Mouse (Mus musculus) embryonic facial prominence, embryonic 14.5 days (tissue): ENCODE results near the gene Slc39a8. TPM values are rescaled to one million over a fixed set of nuclear protein-coding genes. Genes with fewer than 3 reads are reported as not detected.

ENCODE experiments used
- ATAC-seq: fragments of 200-750 bp; cut with Nextera tagmentation; 2 replicates; pipeline ENCODE4 v1.8.0; 2017; ENCODE audit warnings: low read depth, moderate number of reproducible peaks, moderate TSS enrichment
- DNase-seq: peaks from one replicate; pipeline ENCODE4 v3.0.0-alpha.2; 2015; ENCODE audit warnings: low spot score
- H3K27ac ChIP-seq: fragments of 300-500 bp; sonication (generic); replicated peaks from 2 replicates; pipeline ENCODE4 v1.5.1; 2014; ENCODE audit warnings: low read depth, mild to moderate bottlenecking, low read length, moderate library complexity
- H3K27me3 ChIP-seq: fragments of 300-500 bp; sonication (generic); replicated peaks from 2 replicates; pipeline ENCODE4 v1.6.1; 2014; ENCODE audit warnings: low read length; ENCODE audit not compliant: control insufficient read depth, insufficient read depth
- H3K36me3 ChIP-seq: fragments of 300-500 bp; sonication (generic); 2 replicates; pipeline ENCODE4 v1.6.1; 2014; ENCODE audit warnings: low read length, mixed read lengths; ENCODE audit not compliant: control insufficient read depth, insufficient read depth
- H3K4me1 ChIP-seq: fragments of 300-500 bp; sonication (generic); 2 replicates; pipeline ENCODE4 v1.6.1; 2014; ENCODE audit warnings: antibody characterized with exemption, low read length; ENCODE audit not compliant: control insufficient read depth, insufficient read depth
- H3K4me2 ChIP-seq: fragments of 300-500 bp; sonication (generic); 2 replicates; pipeline ENCODE4 v1.6.1; 2014; ENCODE audit warnings: low read depth, mild to moderate bottlenecking, low read length, moderate library complexity, mixed read lengths
- H3K4me3 ChIP-seq: fragments of 300-500 bp; sonication (generic); 2 replicates; pipeline ENCODE4 v1.5.1; 2014; ENCODE audit warnings: low read depth, mild to moderate bottlenecking, low read length
- H3K9ac ChIP-seq: fragments of 300-500 bp; sonication (generic); 2 replicates; pipeline ENCODE4 v1.6.1; 2014; ENCODE audit warnings: low read depth, mild to moderate bottlenecking, low read length, moderate library complexity, mixed read lengths
- H3K9me3 ChIP-seq: fragments of 300-500 bp; sonication (generic); 2 replicates; pipeline ENCODE4 v1.6.1; 2016; ENCODE audit warnings: low read length; ENCODE audit not compliant: control insufficient read depth
- WGBS: fragments of 180-500 bp; shearing (Covaris S2); extraction: QIAGEN DNeasy Blood & Tissue Kit; methylation state at CpG from one replicate; pipeline ENCODE4 v1.1.7; 2014; 5-methylcytosine and 5-hydroxymethylcytosine counted together
- polyA plus RNA-seq: library from polyadenylated mRNA; unstranded; fragments of >200 nt; fragmentation: Nextera tagmentation; extraction: Ambion mirVana; gene quantifications from 2 replicates; pipeline ENCODE4 v1.2.1, GENCODE M21; 2014

Slc39a8 gene
- polyA plus RNA-seq, 1 experiment from 2014 or later: 6.4 TPM

- Histone ChIP-seq H3K4me1 (peaks cover 5% of the 10 kb centered on the region), H3K9me3 (no peaks in the 10 kb centered on the region), H3K4me3 (no peak overlapping the region), H3K27me3 (no peaks in the 10 kb centered on the region), H3K36me3 (no peaks in the 10 kb centered on the region), H3K9ac (no peak overlapping the region), H3K4me2 (no peak overlapping the region), H3K27ac (no peak overlapping the region)
- ATAC-seq (no peak), DNase-seq (no peak)
- 80% methylated on average over 14 of the region's 14 CpGs for WGBS
Measured at GRCm38 (mm10) chr3:135854298-135854984, 29.4 kb downstream of the Slc39a8 start.

DNA sequence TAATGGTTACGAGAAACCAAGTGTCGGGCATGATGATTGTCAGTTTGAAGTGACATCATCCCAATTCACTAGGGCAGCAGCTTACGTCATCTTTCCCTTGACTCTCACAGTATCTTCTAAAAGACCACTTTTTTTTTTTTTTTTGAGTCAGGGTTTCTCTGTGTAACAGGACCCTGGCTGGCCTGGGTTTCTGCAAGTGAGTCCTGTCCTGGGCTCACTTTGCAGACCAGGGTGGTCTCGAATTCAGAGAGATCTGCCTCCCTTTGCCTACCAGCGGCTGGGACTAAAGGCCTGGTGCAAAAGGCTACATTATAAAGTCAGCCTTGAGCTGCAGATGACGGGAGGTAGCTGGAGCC, 29.9 kb downstream of the Slc39a8 start:
- Histone ChIP-seq H3K4me1 (peaks cover 5% of the 10 kb centered on the region), H3K4me3 (no peak overlapping the region), H3K4me2 (no peak overlapping the region), H3K9ac (no peak overlapping the region), H3K36me3 (no peaks in the 10 kb centered on the region), H3K9me3 (no peaks in the 10 kb centered on the region), H3K27ac (no peak overlapping the region), H3K27me3 (no peaks in the 10 kb centered on the region)
- ATAC-seq (no peak), DNase-seq (no peak)
- WGBS: 76% methylated on average over 6 of the region's 6 CpGs

DNA sequence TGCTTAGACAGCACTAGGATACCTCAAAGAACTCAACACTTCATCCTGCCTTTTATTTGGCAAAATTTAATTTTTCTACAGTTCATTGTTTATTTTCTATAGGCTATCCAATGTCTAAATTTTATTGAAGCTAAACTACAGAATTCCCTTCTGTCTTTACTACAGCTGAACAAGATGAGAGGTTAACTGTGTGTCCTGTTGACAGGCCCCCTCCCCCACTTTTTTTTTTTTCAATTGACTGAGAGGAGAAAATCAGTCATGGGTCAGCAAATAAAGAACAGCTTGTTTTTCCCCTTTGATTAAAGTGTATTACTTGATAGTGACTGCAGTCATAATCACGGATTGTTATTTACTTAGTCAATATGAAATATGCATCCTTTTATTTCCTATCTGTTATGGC, 31.2 kb downstream of the Slc39a8 start:
- ATAC-seq: no peak
- DNase-seq: no peak
- WGBS: 40% methylated on average over 1 of the region's 1 CpGs

DNA sequence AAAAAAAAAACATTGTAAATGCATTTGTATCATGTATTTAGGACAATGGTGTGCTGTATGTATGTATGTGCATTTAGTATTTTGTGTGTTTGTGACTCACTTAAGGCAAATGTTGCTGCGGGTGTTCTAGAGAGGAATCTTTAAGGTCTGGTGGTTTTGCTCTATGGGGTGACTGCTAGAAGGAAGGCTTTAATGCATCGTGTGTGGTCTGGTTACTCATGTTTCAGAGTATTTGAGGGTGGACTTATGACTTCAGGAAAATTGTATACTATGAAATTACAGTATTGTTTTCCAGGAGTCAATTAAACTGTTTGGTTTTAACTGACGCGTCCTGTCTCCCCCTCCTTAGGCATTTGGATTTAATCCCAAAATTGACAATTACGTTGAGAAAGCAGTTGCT, 32.1 kb downstream of the Slc39a8 start:
- no peak overlapping the region for H3K9ac ChIP-seq
- H3K27me3 ChIP-seq: no peaks in the 10 kb centered on the region
- DNase-seq (peak; percentile 72), ATAC-seq (no peak)
- H3K27ac ChIP-seq: no peak overlapping the region
- peaks cover 5% of the 10 kb centered on the region for H3K4me1 ChIP-seq
- no peak overlapping the region for H3K4me3 ChIP-seq
- H3K9me3 ChIP-seq: no peaks in the 10 kb centered on the region
- H3K36me3 ChIP-seq: no peaks in the 10 kb centered on the region
- H3K4me2 ChIP-seq: no peak overlapping the region
- WGBS: 23% methylated on average over 5 of the region's 5 CpGs

More for the DNA sequence above, 31.2 kb downstream of the Slc39a8 start:
- no peaks in the 10 kb centered on the region for H3K9me3 ChIP-seq
- no peak overlapping the region for H3K4me2 ChIP-seq
- H3K9ac ChIP-seq: no peak overlapping the region
- H3K27ac ChIP-seq: no peak overlapping the region
- H3K4me1 ChIP-seq: peaks cover 5% of the 10 kb centered on the region
- no peak overlapping the region for H3K4me3 ChIP-seq
- no peaks in the 10 kb centered on the region for H3K36me3 ChIP-seq
- no peaks in the 10 kb centered on the region for H3K27me3 ChIP-seq

DNA sequence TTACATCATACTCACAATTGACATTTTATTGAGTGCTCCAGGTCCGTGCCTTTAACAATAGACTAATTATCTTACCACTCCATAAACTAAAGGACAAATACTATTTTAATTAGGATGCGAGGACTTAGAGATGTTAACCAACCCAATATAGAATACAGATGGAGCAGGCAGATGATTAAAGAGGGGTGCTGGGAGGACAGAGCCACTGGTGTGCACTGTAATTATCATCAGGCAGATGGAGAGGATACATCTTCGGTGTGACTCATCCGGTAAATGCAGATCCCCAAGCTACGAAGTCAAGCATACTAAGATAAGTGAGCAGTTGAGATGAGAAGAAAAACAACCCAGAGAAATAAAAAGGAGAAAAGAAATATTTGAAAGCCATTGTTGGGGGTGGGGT, 34.4 kb downstream of the Slc39a8 start:
- Histone ChIP-seq H3K9ac (no peak overlapping the region), H3K27me3 (no peaks in the 10 kb centered on the region), H3K9me3 (no peaks in the 10 kb centered on the region), H3K4me2 (no peak overlapping the region), H3K27ac (no peak overlapping the region), H3K4me1 (peaks cover 5% of the 10 kb centered on the region), H3K36me3 (no peaks in the 10 kb centered on the region), H3K4me3 (no peak overlapping the region)
- ATAC-seq: no peak
- DNase-seq: no peak
- WGBS: 80% methylated on average over 5 of the region's 5 CpGs

DNA sequence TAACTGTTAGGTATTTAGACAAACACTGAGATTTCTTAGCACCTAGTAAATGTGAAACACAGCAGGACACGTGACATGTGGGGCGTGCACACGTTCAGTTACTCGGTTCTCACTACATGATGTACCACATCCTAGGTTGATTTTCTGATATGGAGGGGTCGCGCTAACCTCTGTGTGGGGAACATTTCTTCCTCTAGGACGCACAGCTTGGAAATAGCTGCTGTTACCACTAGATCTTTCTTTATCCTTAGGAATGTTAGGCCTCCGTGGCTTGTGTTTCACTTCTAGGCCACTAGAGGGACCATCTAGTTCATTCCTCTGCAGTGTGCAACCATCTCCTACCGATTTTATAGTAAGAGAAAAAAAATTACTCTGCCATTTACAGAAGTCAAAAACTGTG, 37.7 kb downstream of the Slc39a8 start:
- Histone ChIP-seq H3K4me1 (no peaks in the 10 kb centered on the region), H3K9me3 (no peaks in the 10 kb centered on the region), H3K9ac (no peak overlapping the region), H3K4me2 (no peak overlapping the region), H3K27ac (no peak overlapping the region), H3K27me3 (no peaks in the 10 kb centered on the region), H3K4me3 (no peak overlapping the region), H3K36me3 (no peaks in the 10 kb centered on the region)
- DNase-seq (peak; percentile 70), ATAC-seq (0 out of 2 replicates have a peak, but pooled peaks have one; percentile 47)
- WGBS: 49% methylated on average over 9 of the region's 9 CpGs

DNA sequence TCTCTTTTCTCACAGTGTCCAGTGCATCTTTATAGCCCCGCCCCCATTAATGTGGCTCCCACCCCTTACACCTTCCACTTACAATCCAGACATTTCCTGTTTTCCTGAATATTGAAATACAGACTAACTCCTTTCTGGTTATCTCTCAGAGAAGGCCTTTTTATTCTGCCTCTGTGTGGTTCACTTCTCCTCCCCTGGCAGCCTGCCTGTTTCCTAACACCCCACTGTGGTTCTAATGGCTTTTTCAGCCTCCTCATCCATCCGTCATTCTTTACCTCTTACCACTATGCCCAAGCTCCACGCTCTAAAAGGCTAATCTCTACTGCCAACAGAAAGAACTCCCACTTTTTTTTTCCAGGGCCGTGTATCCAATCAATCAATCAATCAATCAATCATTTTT, 44.0 kb downstream of the Slc39a8 start:
- no peaks in the 10 kb centered on the region for H3K27me3 ChIP-seq
- H3K36me3 ChIP-seq: no peaks in the 10 kb centered on the region
- WGBS: 65% methylated on average over 4 of the region's 4 CpGs
- H3K27ac ChIP-seq: no peak overlapping the region
- DNase-seq: no peak
- ATAC-seq: no peak
- no peak overlapping the region for H3K9ac ChIP-seq
- no peaks in the 10 kb centered on the region for H3K9me3 ChIP-seq
- no peak overlapping the region for H3K4me3 ChIP-seq
- H3K4me1 ChIP-seq: no peaks in the 10 kb centered on the region
- no peak overlapping the region for H3K4me2 ChIP-seq

DNA sequence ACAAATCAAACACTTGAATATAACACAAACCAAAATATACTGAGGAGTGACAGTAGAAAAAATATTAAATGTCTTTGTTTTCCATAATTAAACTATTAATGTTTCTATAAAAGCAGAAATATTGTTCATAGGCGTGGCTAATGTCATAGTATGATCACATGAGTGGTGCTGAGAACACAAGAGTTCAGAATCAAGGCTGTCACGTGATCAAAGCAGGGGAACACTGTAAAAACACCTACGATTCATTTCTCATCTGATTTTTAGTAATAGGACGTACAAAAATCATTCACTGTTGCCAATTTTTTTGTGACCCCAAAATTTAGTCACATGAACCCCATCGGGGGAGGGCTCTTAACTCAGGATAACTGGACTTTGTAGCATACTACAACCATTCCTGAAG, 47.2 kb downstream of the Slc39a8 start:
- Histone ChIP-seq H3K4me1 (no peaks in the 10 kb centered on the region), H3K4me3 (no peak overlapping the region), H3K36me3 (no peaks in the 10 kb centered on the region), H3K9me3 (no peaks in the 10 kb centered on the region), H3K4me2 (no peak overlapping the region), H3K27me3 (no peaks in the 10 kb centered on the region), H3K27ac (no peak overlapping the region), H3K9ac (no peak overlapping the region)
- ATAC-seq (no peak), DNase-seq (no peak)
- 86% methylated on average over 5 of the region's 5 CpGs for WGBS

GRCm38 (mm10) chr3:135873596-135873995, 48.5 kb downstream of the Slc39a8 start:
- Histone ChIP-seq H3K36me3 (no peaks in the 10 kb centered on the region), H3K27me3 (no peaks in the 10 kb centered on the region), H3K9me3 (0 out of 2 replicates have a peak, but pooled peaks cover 4% of the 10 kb centered on the region), H3K4me3 (no peak overlapping the region), H3K4me1 (no peaks in the 10 kb centered on the region), H3K4me2 (no peak overlapping the region), H3K27ac (no peak overlapping the region), H3K9ac (no peak overlapping the region)
- DNase-seq: no peak
- ATAC-seq: no peak
- 67% methylated on average over 3 of the region's 3 CpGs for WGBS
